Mouse (Mus musculus) testis, adult 2 months (tissue): ENCODE results near the gene Fam83e.

ENCODE experiments used
- CTCF ChIP-seq: fragments of 200-500 bp; IDR thresholded peaks from 2 replicates; pipeline ENCODE4 v1.5.1; 2012; ENCODE audit warnings: low read depth, mild to moderate bottlenecking, inconsistent platforms, low read length, moderate library complexity; ENCODE audit not compliant: control insufficient read depth, insufficient read depth, insufficient replicate concordance
- POLR2A ChIP-seq: fragments of 200-500 bp; IDR thresholded peaks from 2 replicates; pipeline ENCODE4 v1.6.1; 2012; ENCODE audit warnings: low read depth, mild to moderate bottlenecking, inconsistent platforms, low read length, moderate library complexity; ENCODE audit not compliant: control insufficient read depth

- no peak for TF ChIP-seq CTCF
- no peak for TF ChIP-seq POLR2A
Measured at GRCm38 (mm10) chr7:45719180-45719579, 1.8 kb upstream of the Fam83e start.
